Comparison of ENCODE assay signal across 8 mouse cellular contexts in the genomic region with DNA sequence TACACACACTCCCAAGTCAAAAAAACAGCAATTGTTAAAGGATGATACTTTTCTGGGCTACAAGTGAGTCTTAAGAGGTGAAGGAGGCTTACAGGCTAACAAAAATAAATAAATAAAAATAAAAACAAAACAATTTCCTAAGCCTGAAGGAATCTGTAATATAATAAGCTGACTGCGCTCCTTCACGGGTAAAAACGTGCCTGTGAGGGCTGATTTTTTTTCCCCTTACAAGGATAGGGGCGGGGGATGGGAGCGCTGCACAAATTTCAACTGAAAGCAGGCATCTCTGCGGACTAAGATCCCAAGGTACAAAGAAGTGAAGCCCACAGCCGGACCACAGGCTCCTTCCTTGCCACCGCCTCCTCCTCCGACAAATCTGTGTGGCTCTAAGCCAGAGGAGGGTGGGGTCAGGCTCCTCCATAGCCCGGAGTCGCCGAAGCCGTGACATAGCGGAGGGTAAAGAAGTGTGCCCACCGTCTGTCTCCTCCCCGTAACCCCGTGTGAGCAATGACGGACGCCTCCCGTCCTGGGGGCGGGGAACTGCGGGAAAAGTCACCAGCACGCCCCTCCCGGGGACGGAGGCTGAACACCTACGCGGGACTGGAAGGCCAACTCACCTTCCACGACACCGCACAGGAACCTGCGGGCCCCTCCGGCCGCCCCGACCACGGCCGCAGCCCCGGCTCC. TPM values are rescaled to one million over a fixed set of nuclear protein-coding genes. Genes with fewer than 3 reads are reported as not detected.
DNase-seq lines count a peak whose midpoint lies in the region; ATAC-seq lines count a peak whose summit lies in the region.

No protein-coding gene starts in this region.

- H3K9ac ChIP-seq in hindbrain, embryonic 15.5 days: peak overlapping the region; percentile 84

- H3K4me2 ChIP-seq in hindbrain, embryonic 15.5 days: peak overlapping the region; percentile 66

- H3K9me3 ChIP-seq in hindbrain, embryonic 15.5 days: no peaks in the 10 kb centered on the region

- peak; percentile 62 for DNase-seq in T-cell, adult 2 months (ENCODE audit: low spot score)
- DNase-seq in cerebellum, postnatal 14 days: peak; percentile 86 to 88
- DNase-seq in frontal cortex, postnatal 36 days (ENCODE audit: low spot score in 2 of 2): peak; percentile 51 to 59
- DNase-seq in layer of hippocampus, postnatal 36 days: peak; percentile 56 to 62
- peak; percentile 82 for DNase-seq in lung, postnatal 25 days (ENCODE audit: low spot score)
- peak; percentile 79 for DNase-seq in retina, postnatal 1 day
- DNase-seq in urinary bladder, adult 2 months (ENCODE audit: low spot score): peak; percentile 65

- 1% methylated on average over 36 of the region's 36 CpGs for WGBS in hindbrain, embryonic 15.5 days

- peak overlapping the region; percentile 95 for H3K27ac ChIP-seq in hindbrain, embryonic 15.5 days (replicated peaks)

- no peaks in the 10 kb centered on the region for H3K27me3 ChIP-seq in hindbrain, embryonic 15.5 days

- peaks cover 13% of the 10 kb centered on the region for H3K36me3 ChIP-seq in hindbrain, embryonic 15.5 days

- H3K4me3 ChIP-seq in hindbrain, embryonic 15.5 days: peak overlapping the region; percentile 65

- H3K4me1 ChIP-seq in hindbrain, embryonic 15.5 days (replicated peaks): peaks cover 51% of the 10 kb centered on the region

- peak; percentile 27; the same call in 1 of the 2 replicates for ATAC-seq in hindbrain, embryonic 15.5 days (ENCODE audit: low FRiP score, low read depth)

RNA-seq across cellular contexts. Expression of a gene that starts 1.2 kb away (rescaled TPM):
- 79.4 and 85.4 TPM in 2 replicates for polyA plus RNA-seq in hindbrain, embryonic 15.5 days (2015; fragmentation: Nextera tagmentation; extraction: Ambion mirVana)
- total RNA-seq in layer of hippocampus, postnatal 36 days (2021): 100 to 1,000 TPM; 163 to 171 TPM
- 74.9 and 76.7 TPM in 2 replicates for polyA plus RNA-seq in urinary bladder, adult 2 months (2012; rRNA removed)

RNA-seq across cellular contexts. Expression of a gene that starts 33.1 kb away (rescaled TPM):
- polyA plus RNA-seq in hindbrain, embryonic 15.5 days (2015; fragmentation: Nextera tagmentation; extraction: Ambion mirVana): 6.9 and 7.3 TPM in 2 replicates
- 10 to 100 TPM in 1 of 2 experiments, 1 to 10 TPM in 1; 9.6 to 10.4 TPM for total RNA-seq in layer of hippocampus, postnatal 36 days (2021)
- 65.7 and 70.7 TPM in 2 replicates for polyA plus RNA-seq in urinary bladder, adult 2 months (2012; rRNA removed)

RNA-seq across cellular contexts. Expression of a gene that starts 33.4 kb away (rescaled TPM):
- 12.8 and 15.1 TPM in 2 replicates for polyA plus RNA-seq in hindbrain, embryonic 15.5 days (2015; fragmentation: Nextera tagmentation; extraction: Ambion mirVana)
- 100 to 1,000 TPM; 228 to 229 TPM for total RNA-seq in layer of hippocampus, postnatal 36 days (2021)
- polyA plus RNA-seq in urinary bladder, adult 2 months (2012; rRNA removed): 0.40 and 0.55 TPM in 2 replicates

RNA-seq across cellular contexts. Expression of a gene that starts 39.7 kb away (rescaled TPM):
- polyA plus RNA-seq in hindbrain, embryonic 15.5 days (2015; fragmentation: Nextera tagmentation; extraction: Ambion mirVana): 0.45 and 0.47 TPM in 2 replicates
- not detected for total RNA-seq in layer of hippocampus, postnatal 36 days (2021)
- polyA plus RNA-seq in urinary bladder, adult 2 months (2012; rRNA removed): not detected in 2 replicates

Comparison
In these comparisons a context has a peak if more than half of its experiments do, and no peak if none do; other contexts are left out.
1. Peak in every context shown above with its lines: DNase-seq, ATAC-seq, H3K4me3 ChIP-seq and H3K27ac ChIP-seq.